Comparison of ENCODE assay signal across 8 mouse cellular contexts in genomic region chr13:3128150-3128549, GRCm38 (mm10).
DNase-seq lines count a peak whose midpoint lies in the region; ATAC-seq and TF ChIP-seq lines count a peak whose summit lies in the region.
"Not testable (repeated sequence)": the region's sequence is repeated elsewhere in the genome, so short reads cannot be mapped to it uniquely, and the experiment has no call there.

No protein-coding gene starts in this region.

- intact Hi-C loops in left cerebral cortex, postnatal 4 days (cut with DNase I) = not testable (repeated sequence)

- H3K4me1 ChIP-seq in ES-E14 (ENCODE audit: control insufficient read depth in 2 of 2, insufficient read depth in 2 of 2, low read length in 2 of 2, poor library complexity in 1 of 2); heart, postnatal 0 days (ENCODE audit: control insufficient read depth, insufficient read depth); lung, embryonic 14.5 days (ENCODE audit: insufficient read depth); testis, adult 2 months (ENCODE audit: control insufficient read depth, insufficient read depth, low read length): not testable (repeated sequence)

- ATAC-seq in heart, postnatal 0 days (ENCODE audit: insufficient read depth, low read depth); lung, embryonic 14.5 days (ENCODE audit: insufficient read depth): not testable (repeated sequence)

- not testable (repeated sequence) for H3K27me3 ChIP-seq in heart, postnatal 0 days (ENCODE audit: control insufficient read depth, insufficient read depth, low read length); lung, embryonic 14.5 days (ENCODE audit: insufficient read depth, low read length); testis, adult 2 months (ENCODE audit: control insufficient read depth, insufficient read depth, low read length)

- WGBS in heart, postnatal 0 days = 20% methylated on average over 4 of the region's 4 CpGs
- WGBS in lung, embryonic 14.5 days = 26% methylated on average over 4 of the region's 4 CpGs

- not testable (repeated sequence) for H3K4me3 ChIP-seq in ES-E14 (ENCODE audit: insufficient read depth in 1 of 2, low read depth in 1 of 2, low read length in 2 of 2, poor library complexity in 1 of 2, severe bottlenecking in 1 of 2); heart, postnatal 0 days (ENCODE audit: low read depth, low read length); lung, embryonic 14.5 days (ENCODE audit: low read depth, low read length); testis, adult 2 months (ENCODE audit: control insufficient read depth, low read depth, low read length)

- not testable (repeated sequence) for H3K9ac ChIP-seq in ES-E14 (ENCODE audit: insufficient read depth, low read depth, low read length, poor library complexity, severe bottlenecking); heart, postnatal 0 days (replicated peaks; ENCODE audit: low read depth, low read length); lung, embryonic 14.5 days

- not testable (repeated sequence) for H3K27ac ChIP-seq in ES-E14 (ENCODE audit: insufficient read depth, low read depth, low read length, poor library complexity, severe bottlenecking); heart, postnatal 0 days (ENCODE audit: low read depth); lung, embryonic 14.5 days (ENCODE audit: low read depth); testis, adult 2 months (ENCODE audit: control insufficient read depth, insufficient read depth, low read depth, low read length)

- TF ChIP-seq EP300 in heart, postnatal 0 days (IDR thresholded peaks at IDR 0.05; ENCODE audit: low read depth) = not testable (repeated sequence)

- H3K36me3 ChIP-seq in ES-E14 (ENCODE audit: control insufficient read depth, insufficient read depth, low read length, poor library complexity, severe bottlenecking); heart, postnatal 0 days (replicated peaks; ENCODE audit: control insufficient read depth, insufficient read depth, low read length); lung, embryonic 14.5 days (ENCODE audit: insufficient read depth); testis, adult 2 months (ENCODE audit: control insufficient read depth, insufficient read depth, low read length): not testable (repeated sequence)

- not testable (repeated sequence) for TF ChIP-seq POLR2A in testis, adult 2 months (IDR thresholded peaks at IDR 0.05; ENCODE audit: control insufficient read depth, low read depth, low read length)

- DNase-seq in 416B (ENCODE audit: low read depth) (peak; percentile 3), ES-E14 (ENCODE audit: low read depth, low spot score) (peak; percentile 3), ZHBTc4 (ENCODE audit: low read depth, low spot score) (peak; percentile 21)
- peak; percentile 17 to 19 for DNase-seq in cerebellum, postnatal 14 days
- DNase-seq in heart, postnatal 0 days (ENCODE audit: low spot score); lung, embryonic 14.5 days: not testable (repeated sequence)
- DNase-seq in left cerebral cortex, postnatal 4 days = peak; percentile 1

- not testable (repeated sequence) for H3K4me2 ChIP-seq in heart, postnatal 0 days (ENCODE audit: low read depth, low read length); lung, embryonic 14.5 days

- not testable (repeated sequence) for H3K9me3 ChIP-seq in ES-E14 (ENCODE audit: control insufficient read depth, insufficient read depth, low read depth, low read length); heart, postnatal 0 days (replicated peaks; ENCODE audit: control insufficient read depth, low read length); lung, embryonic 14.5 days (ENCODE audit: low read depth, low read length)

- TF ChIP-seq CTCF in heart, postnatal 0 days (IDR thresholded peaks at IDR 0.05; ENCODE audit: low read depth) = 0 out of 2 replicates have a peak, but pooled peaks have one; percentile 11
- TF ChIP-seq CTCF in lung, embryonic 14.5 days (IDR thresholded peaks at IDR 0.05; ENCODE audit: low read depth) = peak; percentile 33; the same call in 1 of the 2 replicates
- peak; percentile 22; the same call in 1 of the 2 replicates for TF ChIP-seq CTCF in testis, adult 2 months (IDR thresholded peaks at IDR 0.05; ENCODE audit: control insufficient read depth, insufficient read depth, insufficient replicate concordance, low read depth, low read length)

- in situ Hi-C loops in ES-E14 (cut with MboI; ENCODE audit: low sequenced_read_pairs in 2 of 2, unreplicated experiment in 2 of 2) = not testable (repeated sequence)
